Mouse (Mus musculus): ENCODE measurements at regions not wholly inside any gene's neighbourhood (a gene's known extent, or its start where the extent isn't known, plus 50 kb on each side); places are given as distances from the start of the nearest gene placed in this dataset.
A peak's percentile ranks its signal among the peaks of the same experiment; 100 is the strongest.

DNA sequence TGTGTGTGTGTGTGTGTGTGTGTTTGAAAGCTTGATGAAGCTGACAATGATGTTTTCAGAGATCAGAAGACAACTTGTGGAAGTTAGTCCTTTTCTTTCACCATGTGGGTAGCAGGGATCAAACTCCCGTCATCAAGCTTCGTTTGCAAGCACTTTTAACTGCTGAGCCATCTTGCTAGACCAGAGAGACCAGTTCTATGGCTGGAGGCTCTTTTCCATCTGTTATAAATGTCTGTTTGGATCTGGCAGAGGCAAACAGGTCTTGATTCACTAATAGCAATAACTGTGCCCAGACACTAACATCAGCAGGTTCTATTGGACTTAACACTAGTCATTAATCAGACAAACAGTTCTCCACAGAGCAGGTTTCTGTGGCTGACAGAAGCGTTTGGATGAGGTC lies 150.1 kb upstream of the Stmnd1 start:
- DNase-seq (ENCODE audit: low read depth in 2 of 2, low spot score in 2 of 2) = no peak

DNA sequence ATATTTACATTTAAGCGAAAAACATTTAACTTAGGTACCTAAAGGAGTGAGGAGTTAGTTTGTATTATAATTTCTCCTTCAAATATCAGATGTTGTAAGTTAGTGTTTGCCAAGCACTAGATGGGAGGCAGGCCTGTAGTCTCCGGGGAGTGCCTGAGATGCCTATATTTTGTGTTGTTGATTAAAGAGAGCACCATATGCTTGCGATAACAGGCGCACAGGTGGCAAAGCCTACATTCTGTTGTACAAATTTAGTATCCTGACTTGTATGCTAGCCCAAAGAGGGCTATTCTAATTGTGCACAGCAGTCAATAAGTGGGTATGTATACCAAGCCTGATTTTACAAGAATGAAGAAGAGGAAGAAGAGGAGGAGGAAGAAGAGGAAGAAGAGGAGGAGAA lies 151.8 kb upstream of the Atxn1 start:
- no peak for DNase-seq (ENCODE audit: low read depth in 2 of 2, low spot score in 2 of 2)

DNA sequence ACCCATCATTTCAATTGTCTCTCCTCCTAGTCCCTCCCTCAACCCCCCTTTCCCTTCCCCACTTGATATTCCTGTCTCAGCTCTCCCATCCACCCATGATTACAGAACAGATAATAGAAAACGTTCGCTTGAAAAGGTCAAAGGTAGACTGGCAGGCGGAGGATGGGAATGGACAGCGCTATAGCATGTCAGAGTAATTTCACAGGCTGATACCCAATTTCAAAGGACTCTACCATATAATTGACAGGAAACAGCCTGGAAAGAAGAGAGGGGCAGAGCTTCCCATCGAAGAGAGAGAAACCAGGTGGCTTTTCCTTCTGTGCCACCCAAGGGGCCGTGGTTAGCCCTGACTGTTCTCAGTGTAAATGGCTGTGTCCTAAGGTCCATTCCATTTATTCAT lies 140.2 kb upstream of the Atxn1 start:
- no peak for DNase-seq (ENCODE audit: low read depth in 2 of 2, low spot score in 2 of 2)

DNA sequence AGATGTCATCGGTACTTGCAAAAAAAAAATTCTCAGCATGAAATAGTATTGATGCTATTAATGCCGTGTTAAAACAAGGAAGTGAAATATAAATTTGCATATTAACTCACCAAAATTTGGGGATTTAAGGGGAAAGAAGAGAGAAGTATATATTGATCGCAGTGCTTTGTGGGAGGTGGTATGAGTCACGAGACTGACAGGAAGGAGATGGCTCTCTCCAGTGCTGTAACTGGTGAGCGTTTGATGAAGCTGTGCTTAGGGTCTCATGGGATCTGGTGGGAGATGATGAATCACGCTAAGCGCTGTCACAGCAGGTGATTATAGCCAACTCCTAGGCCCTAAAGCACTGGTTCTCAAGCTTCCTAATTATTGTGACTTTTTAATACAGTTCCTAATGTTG lies 133.8 kb upstream of the Atxn1 start:
- DNase-seq (ENCODE audit: low read depth in 2 of 2, low spot score in 2 of 2) = no peak

DNA sequence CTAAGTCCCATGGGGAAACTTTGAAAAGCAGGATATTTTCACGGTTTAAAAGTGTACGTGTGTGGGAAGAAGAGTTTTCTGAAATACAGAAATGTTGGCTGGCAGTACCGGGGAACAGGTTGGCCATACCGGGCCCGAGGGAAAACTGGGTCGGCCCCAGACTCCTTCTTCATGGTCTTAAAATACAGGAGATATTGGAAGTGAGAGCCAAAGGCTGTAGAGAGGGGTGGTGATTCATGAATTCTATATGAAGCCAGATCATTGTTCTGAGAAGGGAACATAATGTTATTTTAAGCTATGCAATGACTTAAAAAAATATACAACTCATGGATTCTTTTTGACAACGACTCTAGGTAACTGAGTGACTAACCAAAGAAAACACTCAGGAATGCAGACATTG lies 133.3 kb upstream of the Atxn1 start:
- DNase-seq (ENCODE audit: low read depth in 2 of 2, low spot score in 2 of 2) = no peak

DNA sequence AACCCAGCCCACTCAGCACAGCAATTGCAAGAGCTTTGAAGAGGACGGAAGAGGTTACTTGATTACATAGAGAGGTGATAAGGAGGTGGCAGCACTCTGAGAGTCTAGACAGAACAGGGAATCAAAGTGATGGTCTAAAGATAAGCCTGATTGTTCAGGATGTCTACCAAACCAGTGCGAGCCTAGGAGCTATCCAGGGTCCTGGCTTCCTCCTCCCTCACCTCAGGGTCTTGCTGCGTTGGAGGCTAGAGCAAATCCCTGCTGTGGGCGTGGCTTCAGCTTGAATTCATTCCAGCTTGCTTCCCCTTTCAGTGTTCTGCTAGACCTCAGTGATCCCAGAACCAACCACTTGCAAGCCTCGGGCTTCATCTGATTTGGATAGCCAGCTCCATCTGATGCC lies 132.2 kb upstream of the Atxn1 start:
- no peak for DNase-seq (ENCODE audit: low read depth in 2 of 2, low spot score in 2 of 2)

DNA sequence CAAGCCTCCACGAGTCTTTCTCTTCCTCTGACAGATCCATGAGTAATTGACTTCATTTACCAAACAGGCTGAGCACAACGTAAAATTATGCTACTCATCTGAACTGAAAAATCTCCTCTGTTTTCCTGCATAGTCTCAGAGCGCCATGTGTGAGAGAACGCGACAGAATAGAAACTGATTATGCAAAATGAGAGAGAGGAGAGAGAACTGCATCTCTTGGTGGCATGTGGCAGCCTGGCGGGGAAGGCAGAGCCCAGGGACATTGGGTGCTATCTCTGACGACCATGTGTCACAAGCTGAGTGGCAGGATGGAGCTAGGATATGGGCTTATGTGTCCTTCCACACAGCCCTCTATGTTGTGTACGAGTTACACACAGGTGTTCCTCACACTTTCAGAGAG lies 131.6 kb upstream of the Atxn1 start:
- DNase-seq (ENCODE audit: low read depth in 2 of 2, low spot score in 2 of 2) = no peak

DNA sequence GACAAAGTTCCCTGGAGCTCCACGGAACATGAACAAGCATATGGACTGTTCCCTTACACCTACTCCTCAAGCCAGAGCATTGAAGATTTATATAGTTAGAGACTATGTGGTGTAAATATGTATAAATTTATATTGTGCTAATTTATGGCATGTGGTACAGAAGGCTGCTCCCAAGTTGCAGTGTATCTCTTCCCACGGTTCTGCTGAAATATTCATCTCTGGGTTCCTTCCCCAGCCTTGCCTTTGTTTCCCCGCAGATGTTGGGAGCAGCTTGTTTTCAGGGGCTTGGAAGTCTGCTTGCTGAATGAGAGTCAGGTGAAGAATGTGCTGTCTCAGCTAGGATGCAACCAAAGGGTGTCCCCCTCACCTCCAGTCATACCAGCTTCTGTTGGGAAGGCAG lies 128.0 kb upstream of the Atxn1 start:
- no peak for DNase-seq (ENCODE audit: low read depth in 2 of 2, low spot score in 2 of 2)

DNA sequence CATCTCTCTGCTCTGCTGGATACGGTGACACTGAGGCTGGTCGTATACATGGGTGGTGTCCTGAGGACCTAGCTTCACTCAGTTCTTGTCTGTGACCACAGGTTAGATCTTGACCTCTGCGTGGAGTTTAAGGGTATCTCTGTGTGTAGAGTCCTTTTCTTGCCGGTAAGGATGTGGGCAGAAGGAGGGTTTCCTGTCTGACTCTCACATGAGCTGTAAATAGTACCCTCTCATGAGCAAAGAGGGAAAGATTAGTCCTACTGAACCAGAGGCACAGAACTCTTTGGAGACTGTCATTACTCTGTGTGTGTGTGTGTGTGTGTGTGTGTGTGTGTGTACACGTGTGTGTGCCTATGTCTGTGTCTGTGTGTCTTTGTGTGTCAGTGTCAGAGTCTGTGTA lies 126.3 kb upstream of the Atxn1 start:
- DNase-seq (ENCODE audit: low read depth in 2 of 2, low spot score in 2 of 2) = no peak

DNA sequence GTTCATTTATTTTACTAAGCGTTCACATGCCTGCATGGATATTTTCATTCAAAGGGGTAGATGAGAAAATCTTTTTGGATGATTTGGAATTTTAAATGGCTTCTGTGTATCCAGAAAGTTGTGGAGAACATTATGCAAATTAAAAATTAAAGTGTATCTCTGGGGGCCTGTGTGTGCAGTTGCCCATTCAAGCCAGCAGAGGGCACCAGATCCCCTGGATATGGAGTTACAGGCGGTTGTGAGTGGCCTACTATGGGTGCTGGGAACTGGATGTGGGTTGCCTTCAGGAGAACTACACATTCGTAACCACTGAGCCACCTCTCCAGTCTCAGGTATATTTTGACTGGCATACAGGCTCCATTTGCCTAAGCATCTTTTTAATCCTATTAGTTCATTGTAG lies 123.4 kb upstream of the Atxn1 start:
- DNase-seq (ENCODE audit: low read depth in 2 of 2, low spot score in 2 of 2) = peak in 1 of 2 experiments; percentile 0

DNA sequence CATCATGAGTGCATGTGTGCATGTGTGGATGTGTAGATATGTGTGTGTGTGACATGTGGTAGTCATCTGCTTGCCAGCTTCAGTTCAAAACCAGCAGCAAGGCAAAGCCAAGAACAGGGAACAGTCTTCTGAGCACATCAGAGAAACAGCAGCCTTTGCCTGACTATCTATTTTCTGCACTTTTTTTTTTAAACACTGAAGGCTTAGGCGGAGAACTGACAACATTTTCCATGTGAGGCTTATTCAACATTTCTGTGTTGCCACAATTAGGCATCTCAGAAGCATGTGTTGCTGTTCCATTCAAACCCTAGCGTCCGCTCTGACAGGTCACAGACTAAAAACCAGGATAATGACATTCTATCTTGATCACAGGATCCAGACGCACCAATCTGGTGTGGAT lies 122.9 kb upstream of the Atxn1 start:
- no peak for DNase-seq (ENCODE audit: low read depth in 2 of 2, low spot score in 2 of 2)

DNA sequence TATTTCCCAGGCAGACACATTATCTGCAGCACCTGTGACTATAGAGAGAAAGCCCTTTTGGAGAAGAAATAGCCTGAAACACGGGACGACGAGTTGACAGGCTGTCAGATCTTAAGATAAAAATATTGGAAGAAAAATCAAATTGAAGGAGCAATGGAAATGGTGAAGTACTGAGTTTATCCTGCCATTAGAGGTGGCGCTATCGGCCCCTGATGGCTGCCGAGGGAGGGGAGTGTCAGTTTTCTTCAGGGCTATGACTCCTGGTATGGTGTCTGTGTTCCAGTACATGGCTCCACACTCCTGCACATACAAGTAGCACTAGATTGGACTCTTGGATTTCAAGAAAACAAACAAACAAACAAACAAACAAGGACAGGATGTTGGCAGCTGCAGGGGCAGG lies 112.1 kb upstream of the Atxn1 start:
- no peak for DNase-seq (ENCODE audit: low read depth in 2 of 2, low spot score in 2 of 2)

DNA sequence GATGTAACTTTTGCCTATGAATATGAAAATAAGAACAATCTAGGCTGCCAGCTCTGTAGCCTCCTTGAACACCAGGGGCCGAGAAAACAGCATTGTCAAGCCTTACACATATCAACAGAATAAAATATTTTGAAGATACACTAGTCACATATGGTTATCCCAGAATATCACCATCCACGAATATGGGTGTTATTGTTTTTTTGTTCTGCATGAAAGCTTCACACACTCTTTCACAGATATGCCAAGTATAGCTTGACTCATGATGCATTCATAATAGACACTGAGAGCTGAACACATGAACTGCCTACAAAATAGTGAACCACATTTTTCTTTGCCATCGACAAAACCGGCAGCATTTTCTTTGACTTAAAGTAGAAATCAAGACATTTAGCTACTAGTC lies 106.9 kb upstream of the Atxn1 start:
- DNase-seq (ENCODE audit: low read depth in 2 of 2, low spot score in 2 of 2) = no peak

DNA sequence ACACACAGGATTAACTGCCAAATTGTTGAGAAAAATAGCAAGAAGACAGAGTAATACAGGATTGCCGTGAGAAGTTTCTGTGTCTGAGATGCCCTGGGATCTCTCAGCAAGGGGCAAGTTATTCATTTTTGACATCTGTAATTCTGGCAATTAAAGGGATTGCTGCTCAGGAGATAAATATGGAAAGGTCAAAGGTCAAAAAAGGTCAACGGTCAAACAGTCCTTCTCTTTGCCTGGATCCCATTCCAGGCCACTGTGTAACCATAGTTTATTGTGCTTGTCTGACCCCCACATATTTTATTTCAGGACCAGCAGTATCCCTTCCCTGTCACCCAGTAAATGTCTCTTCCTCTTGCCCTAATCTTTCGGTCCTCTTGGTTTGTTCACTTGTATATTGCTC lies 104.8 kb upstream of the Atxn1 start:
- no peak for DNase-seq (ENCODE audit: low read depth in 2 of 2, low spot score in 2 of 2)

DNA sequence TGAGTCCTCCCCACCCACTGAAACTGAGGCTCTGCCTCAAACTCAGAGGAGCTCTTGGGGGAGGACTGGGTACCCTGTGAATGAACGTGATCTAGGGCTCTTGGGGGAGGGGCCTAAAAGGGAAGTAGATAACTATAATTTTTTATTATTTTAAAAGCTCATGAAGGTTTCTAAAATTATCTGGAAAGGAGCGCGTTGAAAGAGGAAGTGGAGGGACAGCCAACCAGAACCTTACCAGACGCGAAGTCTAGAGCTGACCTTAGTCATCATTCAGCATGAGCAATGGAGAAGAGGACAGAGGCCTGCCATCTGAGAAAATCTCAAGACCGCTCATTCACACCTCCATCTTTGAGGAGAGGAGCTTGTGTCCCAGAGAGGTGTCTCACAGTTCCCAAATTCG lies 98.0 kb upstream of the Atxn1 start:
- no peak for DNase-seq (ENCODE audit: low read depth in 2 of 2, low spot score in 2 of 2)

DNA sequence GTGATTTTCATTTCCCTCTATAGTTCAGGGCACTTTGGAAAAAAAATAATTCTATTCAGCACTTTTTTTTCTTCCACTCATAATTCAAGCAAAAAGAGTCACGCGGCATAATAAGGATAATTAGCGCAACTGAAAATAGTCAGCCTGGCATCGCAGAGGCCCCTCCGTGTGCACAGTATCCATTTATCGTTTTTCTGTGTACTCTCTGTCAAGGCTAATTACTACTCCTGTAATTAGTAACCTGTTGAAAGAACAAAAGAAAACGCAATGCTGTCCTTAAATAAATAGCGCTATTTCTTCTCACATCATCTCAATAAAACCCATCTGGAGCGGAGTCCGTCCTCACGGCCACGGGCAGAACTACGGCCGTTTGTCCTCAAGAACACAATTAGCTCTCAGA lies 95.1 kb upstream of the Atxn1 start:
- DNase-seq (ENCODE audit: low read depth in 2 of 2, low spot score in 2 of 2) = no peak

DNA sequence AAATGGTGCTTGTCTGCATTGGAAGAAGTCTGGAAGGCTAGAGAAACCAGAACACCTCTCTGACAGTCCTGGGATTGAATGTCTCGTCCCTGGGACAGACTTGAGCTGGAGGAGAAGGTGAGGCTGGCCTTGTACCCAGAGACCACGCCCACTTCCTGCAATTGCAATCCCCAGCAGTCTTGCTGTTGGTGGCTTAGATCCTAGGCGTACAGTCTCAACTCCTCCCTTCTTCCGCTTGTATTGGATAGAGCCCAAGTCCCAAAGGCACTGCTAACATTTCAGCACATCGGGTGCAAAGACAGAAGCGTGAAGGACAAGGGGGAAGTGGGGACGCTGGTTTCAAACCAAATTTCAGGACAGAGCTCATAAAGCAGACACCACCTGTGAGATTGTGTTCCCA lies 94.1 kb upstream of the Atxn1 start:
- no peak for DNase-seq (ENCODE audit: low read depth in 2 of 2, low spot score in 2 of 2)

DNA sequence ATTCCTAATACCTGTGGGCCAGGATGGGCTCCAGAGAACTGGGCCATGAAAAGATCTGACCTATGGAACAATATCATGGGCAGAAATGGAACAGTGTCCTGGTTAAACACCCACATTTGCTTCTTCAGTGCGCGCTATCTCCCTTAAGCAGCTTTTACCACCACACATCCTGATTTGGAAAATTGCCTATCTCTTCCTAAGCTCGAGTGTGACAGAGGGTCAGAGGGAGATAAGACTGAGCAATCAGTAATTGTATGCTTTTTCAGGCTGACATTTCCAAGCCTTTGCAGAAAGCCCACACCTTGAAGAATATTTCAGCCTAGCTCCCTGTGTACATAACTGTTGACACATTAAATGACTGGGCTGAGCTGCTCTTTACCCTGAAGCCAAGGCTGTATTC lies 93.5 kb upstream of the Atxn1 start:
- DNase-seq (ENCODE audit: low read depth in 2 of 2, low spot score in 2 of 2) = no peak

DNA sequence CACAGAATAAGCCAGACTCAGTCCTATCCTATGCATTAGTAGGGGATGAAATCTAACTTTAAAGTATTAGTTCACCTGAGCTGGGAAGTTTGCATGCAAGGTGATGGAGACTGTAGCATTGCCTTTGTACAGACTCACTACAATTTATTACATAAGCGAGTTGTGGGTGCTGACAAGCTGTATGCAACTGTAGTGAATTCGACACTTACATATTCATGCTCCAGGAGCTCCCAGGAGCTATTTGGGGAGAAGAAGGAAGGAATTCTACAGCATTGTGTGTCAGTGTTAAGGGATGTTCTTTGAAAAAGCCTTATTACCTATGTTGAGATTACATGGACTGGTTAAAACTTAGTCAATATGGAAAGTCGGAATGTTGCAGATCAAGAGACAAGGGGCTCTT lies 90.6 kb upstream of the Atxn1 start:
- DNase-seq (ENCODE audit: low read depth in 2 of 2, low spot score in 2 of 2) = no peak

DNA sequence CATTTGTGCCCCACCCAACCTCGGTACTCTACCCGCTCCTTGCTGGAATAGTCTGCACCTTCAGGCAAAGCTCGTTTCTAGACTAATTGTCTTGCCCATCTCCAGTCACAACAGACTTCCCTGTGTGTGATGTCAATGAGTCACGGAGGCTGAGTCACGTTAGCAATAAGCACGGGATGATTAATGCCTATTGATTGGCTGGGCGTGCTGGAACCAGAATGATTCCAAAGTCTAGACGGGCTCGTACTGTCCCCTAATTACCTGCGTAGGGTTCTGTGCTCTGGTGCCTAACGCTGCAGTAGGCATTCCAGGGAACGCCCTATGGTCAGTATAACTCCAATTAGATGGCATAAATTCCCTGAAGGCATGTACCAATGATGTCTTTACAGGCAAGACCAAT lies 78.8 kb upstream of the Atxn1 start:
- DNase-seq (ENCODE audit: low read depth in 2 of 2, low spot score in 2 of 2) = no peak

DNA sequence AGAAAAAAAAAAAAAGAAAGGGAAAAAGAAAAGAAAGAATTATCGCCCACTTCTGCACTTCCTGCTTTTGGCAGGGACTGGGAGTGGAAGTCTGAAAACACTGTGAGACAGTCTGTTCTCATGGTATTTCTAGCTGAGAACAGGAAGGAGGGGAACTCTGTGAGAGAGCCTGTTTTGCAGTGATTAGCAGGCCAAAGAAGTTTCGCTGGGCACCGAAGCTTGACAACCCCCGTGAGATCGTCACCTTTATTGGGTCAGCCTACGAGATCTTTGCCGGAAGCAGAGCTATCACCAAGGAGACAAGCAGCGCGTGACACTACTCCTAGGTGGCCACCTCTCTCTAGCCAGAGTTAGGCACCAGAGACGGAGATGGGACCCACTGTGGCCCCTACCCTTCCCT lies 78.2 kb upstream of the Atxn1 start:
- no peak for DNase-seq (ENCODE audit: low read depth in 2 of 2, low spot score in 2 of 2)

DNA sequence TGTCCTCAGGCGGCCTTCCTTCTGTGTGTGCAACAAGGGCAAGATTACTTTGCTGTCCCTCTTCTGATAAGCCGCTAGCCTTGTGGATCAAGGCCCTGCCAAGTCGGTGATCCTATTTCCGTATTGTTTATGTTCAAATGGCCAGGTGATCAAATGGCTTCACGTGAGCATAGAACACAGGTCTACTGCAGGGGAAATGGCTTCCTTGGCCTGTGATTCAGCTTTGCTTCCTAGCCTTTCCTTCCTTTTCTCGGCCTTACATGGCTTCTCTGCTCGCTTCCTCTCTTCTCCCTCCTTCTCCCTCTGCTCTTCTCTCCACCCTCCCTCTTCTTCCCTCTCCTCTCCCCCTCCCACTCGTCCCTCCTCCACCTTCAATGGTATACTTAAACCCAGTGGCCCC lies 77.4 kb upstream of the Atxn1 start:
- no peak for DNase-seq (ENCODE audit: low read depth in 2 of 2, low spot score in 2 of 2)

DNA sequence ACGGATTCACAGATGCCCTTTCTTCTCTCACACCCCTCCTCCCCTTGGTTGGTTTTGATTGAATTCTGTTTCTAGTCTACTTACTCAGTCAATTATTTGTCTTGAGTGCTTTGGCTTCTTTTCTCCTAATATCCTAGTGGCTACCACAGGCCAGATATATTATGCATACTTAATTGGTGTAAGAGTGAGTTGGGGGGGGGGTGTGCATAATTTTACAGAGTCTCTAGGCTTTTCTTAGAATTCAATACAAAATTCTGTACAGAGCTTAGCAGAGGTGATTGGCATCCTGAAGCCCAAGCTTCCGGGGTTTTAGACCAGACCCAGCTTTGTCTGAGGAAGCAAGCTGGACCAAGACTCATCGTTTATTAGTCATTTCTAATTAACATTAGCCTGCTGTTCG lies 76.7 kb upstream of the Atxn1 start:
- no peak for DNase-seq (ENCODE audit: low read depth in 2 of 2, low spot score in 2 of 2)

DNA sequence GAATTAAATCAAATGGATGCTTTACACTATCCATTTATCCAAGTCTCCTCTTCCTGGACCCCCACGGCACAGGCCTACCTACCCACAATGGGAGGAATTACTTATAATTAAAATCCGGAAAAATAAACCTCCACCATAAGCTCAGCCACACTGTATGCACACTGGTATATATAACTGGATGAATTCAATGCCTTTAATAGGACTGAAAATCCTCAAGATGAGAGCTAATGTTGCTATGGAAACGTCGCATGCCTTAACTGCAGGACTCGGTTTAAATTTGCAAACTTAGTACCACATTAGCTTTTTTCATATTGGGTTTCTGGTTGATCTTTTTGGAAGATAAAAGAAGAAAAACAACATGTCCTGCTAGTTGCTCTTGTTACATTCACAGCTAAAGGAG lies 75.3 kb upstream of the Atxn1 start:
- no peak for DNase-seq (ENCODE audit: low read depth in 2 of 2, low spot score in 2 of 2)
